Mouse (Mus musculus): ENCODE results near the gene Gm10972.
"Not testable (repeated sequence)": the region's sequence is repeated elsewhere in the genome, so short reads cannot be mapped to it uniquely, and the experiment has no call there.

Gm10972 gene

DNA sequence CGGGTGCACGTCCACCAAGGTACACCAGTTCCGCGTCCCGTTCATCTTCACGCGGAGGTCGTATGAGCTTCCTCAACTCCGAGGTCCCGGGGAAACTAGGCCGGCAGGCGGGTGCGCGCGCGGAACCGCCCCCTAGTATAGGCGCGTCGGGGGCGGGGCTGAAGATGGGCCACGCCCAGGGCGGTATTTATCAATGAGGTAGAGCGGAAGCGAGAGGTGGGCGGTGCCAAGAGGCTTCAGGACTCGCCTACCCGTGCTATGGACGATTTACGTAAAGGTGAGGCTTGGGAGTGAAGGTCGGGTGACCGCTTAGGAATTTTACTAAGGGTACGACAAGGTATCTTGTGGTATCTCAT is 15.8 kb downstream of the Gm10972 start, which contains the start of gene Tuft1:
Gene Tuft1, minus strand, starts transcription at position 133 of the 356 bp plus-strand sequence.
- in situ Hi-C loops (cut with MboI, MseI), result not testable (repeated sequence)

DNA sequence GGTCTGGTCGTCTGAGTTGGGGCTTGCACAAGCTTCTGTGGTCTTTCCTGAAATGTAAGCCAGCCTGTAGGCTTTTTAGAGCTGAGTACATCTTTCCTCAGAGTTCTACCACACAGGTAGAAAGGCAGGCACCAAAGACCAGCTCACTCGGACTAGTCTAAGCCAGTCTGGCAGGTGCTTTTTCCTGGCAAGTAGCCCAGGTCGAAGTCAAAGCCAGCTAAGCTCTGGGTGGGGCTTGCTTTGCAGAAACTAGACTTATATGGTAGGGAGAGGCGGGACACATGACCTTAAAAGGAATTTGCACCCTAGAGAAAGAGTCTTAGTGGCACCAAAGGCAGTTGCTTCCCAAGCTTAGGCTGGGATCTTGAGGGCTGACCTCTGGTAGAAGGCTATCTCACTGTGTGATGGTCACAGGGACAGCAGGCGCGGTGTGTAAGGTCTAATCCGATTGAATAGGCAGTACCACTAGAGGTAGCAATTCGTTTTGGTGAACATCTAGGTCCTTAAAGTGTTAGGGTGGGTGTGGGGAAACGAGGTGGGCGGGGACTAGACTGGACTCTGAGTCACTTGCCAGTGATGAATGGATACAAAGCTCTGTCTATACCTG is 16.3 kb downstream of the Gm10972 start:
- in situ Hi-C loops (cut with MboI, MseI), result not testable (repeated sequence)

DNA sequence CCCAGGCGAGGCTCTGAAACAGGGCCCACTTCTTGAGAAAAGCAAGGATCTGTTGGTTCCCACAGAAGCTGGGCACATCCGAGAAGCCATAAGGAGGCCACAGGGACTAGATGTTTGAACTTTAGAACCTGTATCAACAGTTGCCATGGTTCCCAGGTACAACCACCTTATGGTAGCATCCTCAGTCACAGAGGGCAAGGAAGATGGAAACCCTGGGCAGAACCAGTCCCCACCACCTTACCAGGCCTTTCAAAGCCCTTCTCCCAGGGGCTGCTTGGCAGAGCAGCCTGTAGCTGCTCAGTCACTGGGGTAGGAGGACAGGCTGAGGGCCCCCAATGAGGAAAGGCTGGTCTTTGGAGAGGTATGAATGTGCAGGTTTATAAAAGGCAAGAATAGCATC is 17.9 kb downstream of the Gm10972 start:
- in situ Hi-C loops (cut with MboI, MseI), result loop anchor here (5.0 kb wide), 1 partner anchor 101 kb away; no protein-coding TSS in a partner anchor

DNA sequence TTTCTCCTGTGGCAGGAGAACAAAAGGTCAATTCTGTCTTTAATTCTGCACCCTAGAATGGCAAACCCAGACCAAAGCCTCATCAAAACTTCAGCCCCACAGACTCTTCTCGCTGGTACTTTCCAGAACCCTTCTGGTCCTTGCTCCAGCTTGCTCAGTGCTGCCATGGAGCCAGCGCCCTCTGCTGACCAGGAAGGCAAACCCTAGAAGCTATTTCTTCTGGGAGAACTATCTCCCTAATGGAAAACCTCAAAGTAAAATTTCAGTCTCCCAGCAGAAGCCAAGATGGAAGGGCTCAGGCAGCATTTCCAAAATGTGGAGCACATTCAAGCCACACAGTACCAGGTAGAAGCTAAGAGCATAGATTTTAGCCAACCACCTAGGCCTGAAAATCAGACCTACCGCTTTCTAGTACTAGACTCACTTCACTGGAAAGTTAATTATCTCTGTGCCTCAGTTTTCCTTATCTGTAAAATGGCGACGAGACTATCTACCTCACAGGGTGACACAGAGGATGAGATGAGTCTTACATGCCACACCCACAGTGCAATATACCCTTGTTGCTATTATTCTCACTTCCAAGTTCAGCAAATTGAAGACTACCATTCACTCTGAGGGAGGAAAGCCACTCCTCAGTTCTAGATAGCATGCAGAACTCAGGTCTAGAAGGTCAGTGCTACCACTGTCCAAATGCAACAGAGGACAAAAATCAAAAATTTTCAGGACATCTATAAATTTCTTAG is 22.3 kb downstream of the Gm10972 start:
- in situ Hi-C loops (cut with MboI, MseI), result not testable (repeated sequence)

DNA sequence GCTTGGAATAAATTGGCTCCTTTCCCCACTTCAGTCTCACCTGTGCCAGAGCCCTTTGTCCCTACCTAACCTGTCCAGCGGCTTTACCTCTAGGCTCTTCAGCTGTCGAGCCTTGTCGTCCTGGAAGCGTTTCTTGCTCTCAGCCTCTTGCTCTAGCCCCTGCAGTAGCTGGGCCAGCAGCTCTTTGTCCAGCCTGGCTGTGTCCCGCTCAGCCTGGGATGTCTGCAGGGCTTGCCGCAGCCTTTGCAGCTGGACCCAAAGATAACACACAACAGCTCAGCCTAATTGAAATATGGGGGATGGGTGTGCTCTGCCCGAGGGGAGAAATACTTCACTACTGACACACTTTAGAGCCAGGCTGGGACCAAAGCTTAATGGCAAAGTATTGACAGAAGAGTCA is 23.0 kb downstream of the Gm10972 start:
- in situ Hi-C loops (cut with MboI, MseI), result not testable (repeated sequence)

DNA sequence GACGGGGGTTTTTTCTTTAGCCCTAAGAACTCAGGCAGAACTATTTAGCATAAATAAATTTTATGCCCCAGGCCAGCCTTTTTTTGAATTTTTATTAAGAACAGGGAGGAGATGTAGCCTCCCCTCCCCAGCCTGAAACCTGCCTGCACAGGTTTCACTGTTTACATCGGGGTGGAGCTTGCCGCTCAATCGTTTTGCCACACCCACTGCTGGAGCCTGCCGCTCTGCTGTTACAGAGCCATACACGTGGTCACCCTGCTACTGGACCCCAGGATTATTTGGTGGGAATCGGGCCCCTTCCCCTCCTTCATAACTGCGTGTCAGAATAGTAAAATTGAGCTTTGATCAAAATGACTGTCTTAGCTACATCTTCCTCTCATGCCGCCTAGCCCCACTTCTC is 32.2 kb downstream of the Gm10972 start:
- in situ Hi-C loops (cut with MboI, MseI), result not testable (repeated sequence)

DNA sequence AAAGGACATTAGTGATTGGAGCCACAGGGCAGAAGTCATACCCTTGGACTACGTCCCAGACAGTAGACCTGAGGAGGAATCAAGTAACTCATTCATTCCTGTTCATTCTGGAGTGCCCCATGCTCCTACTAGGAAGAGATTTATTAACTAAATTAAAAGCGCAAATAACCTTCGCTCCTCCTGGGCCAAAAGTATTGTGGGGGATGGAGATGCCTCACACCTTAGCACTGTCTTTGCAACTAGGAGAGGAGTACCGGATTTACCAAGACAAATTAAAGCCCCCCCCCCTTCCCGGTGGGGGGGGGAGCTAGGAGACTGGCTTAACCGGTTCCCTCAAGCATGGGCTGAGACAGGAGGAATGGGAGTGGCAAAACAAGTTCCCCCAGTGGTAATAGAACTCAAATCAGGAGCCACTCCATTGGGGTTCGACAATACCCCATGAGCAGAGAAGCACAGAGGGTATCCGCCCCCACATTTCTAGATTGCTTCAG is 36.5 kb downstream of the Gm10972 start:
- in situ Hi-C loops (cut with MboI, MseI), result no loop called here

DNA sequence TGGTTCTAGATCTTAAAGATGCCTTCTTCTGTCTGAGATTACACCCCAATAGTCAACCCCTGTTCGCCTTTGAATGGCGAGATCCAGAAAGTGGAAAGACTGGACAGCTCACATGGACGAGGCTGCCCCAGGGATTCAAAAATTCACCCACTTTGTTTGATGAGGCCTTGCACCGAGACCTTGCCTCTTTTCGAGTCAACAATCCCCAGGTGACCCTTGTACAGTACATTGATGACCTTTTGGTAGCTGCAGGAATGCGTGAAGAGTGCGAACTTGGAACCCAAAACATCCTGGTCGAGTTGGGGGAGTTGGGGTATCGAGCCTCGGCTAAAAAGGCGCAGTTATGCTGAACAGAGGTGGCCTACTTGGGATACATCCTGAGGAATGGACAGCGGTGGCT is 37.1 kb downstream of the Gm10972 start:
- in situ Hi-C loops (cut with MboI, MseI), result not testable (repeated sequence)

DNA sequence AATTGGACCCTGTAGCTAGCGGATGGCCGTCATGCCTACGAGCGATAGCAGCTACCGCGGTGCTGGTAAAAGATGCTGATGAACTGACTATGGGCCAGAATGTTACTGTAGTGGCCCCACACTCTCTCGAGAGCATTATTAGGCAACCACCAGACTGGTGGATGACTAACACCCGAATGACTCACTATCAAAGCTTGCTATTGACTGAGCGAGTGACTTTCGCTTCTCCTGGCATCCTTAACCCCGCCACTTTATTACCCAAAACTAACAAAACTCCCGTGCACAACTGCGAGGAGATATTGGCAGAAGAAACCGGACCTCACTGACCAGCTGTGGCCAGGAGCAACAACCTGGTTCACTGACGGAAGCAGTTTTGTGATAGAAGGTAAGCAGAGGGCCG is 37.9 kb downstream of the Gm10972 start:
- in situ Hi-C loops (cut with MboI, MseI), result no loop called here

DNA sequence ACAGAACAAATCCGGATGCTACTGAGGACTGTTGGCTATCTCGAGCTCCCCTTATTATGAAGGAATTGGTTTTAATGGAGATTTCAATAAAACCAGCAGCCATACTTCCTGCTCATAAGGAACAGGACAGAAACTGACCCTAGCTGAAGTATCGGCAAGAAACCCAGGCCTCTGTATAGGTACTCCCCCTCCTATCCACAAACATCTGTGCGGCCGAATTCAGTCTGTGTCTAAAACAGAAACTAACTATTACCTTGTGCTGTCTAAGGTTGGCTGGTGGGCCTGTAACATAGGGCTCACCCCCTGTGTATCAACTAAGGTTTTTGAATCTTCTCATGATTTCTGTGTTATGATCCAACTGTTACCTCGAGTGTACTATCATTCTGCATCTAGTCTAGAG is 40.7 kb downstream of the Gm10972 start:
- in situ Hi-C loops (cut with MboI, MseI), result no loop called here

DNA sequence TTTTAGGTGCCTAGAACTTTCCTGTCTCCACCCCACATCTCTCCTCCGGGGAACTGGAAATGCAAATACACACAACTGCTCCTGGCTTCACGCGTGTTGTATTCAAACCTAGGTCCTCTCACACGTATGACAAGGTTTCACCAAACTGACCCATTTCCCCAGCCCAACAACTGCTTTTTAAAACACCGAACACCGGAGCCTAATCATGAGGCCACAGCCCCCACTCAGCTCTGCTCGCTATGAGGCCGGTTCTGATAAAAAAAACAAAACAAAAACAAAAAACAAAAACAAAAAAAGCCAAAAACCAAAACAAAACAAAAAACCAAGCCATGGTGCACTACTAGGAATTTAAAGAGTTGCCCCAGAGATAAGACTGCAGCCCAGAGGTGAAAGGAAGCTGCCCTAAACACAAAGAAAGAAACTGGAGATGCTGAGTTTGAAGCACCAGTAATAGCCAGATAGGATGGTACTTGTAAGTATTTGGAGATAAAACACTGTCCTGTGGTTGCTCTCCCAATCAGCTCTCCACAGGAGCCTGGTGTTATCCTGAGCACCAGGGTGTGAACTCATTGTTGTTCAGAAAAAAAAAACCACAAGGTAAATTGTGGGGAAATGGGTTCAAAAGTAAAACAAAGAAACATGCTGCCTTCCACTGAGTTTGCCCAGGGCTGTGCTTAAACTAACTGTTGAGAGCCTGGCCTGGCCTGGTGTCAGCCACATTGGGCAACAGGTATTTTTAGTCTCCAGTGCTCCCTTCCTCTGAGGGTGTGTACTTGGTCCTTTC is 43.3 kb downstream of the Gm10972 start:
- in situ Hi-C loops (cut with MboI, MseI), result not testable (repeated sequence)

DNA sequence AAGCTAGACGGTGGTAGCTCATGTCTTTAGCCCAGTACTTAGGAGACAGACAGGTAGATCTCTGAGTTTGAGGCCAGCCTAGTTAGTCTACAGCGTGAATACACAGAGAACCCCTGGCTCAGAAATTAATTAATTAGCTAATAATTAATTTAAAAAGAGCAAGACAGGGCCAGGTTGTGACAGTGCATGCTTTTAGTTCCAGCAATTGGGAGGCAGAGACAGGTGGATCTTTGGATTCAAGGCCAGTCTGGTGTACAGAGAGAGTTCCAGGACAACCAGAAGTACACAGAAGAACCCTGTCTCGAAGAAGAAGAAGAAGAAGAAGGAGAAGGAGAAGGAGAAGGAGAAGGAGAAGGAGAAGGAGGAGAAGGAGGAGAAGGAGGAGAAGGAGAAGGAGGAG is 45.8 kb downstream of the Gm10972 start:
- in situ Hi-C loops (cut with MboI, MseI), result not testable (repeated sequence)

DNA sequence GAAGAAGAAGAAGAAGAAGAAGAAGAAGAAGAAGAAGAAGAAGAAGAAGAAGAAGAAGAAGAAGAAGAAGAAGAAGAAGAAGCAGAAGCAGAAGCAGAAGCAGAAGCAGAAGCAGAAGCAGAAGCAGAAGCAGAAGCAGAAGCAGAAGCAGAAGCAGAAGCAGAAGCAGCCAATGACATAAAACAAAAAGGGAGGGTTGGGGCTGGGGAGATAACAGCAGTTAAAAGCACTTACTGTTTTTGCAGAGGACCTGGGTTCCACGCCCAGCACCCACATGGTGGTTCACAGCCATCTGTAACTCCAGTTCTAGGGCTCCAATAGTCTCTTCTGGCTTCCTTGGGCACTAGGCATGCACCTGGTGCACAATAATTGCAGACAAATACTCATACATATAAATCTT is 46.3 kb downstream of the Gm10972 start:
- in situ Hi-C loops (cut with MboI, MseI), result not testable (repeated sequence)

DNA sequence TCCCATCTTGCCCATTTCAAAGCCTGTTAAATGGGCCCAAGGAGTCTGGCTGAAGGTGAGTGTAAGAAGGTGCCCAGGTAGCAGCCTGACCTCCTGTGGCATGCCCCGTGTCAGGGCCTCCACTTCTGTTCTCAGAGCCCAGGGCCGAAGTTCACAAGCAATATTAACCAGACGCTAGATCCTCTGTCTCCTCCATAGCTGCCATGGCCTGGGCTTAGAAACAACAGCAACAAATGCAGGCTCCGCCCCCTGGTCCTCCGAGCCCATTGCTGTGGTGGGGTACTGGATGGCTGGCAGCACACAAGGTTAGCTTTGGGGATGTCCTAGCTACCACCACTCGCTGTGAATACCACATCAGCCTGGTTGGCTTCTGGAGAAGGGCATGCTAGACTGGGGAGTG is 47.2 kb downstream of the Gm10972 start:
- in situ Hi-C loops (cut with MboI, MseI), result not testable (repeated sequence)

DNA sequence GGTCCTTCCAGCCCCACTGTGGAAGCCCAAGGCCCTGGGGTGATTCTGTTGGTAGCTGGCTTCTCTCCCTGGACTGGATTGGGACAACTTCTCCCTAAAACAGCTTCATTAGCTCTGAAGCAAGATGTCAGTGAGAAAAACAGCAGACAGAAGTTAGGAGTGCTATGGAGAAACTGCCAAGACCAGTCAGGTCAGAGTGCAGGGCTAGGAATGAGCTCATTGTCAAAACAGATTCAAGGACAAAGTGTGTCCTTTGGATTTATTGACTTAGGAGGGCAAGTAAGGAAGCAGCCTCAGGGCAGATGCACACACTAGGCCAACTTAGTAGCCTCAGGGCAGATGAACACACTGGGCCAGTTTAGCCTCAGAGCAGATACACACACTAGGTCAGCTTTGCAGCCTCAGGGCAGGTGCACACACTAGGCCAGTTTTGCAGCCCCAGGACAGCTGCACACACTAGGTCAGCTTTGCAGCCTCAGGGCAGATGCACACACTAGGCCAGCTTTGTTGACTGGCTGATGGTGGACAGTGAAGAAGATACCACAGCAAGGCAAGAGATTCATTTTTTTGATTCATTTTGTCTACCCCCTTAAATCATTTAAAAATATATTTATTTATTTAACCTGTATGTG is 47.8 kb downstream of the Gm10972 start:
- in situ Hi-C loops (cut with MboI, MseI), result no loop called here

DNA sequence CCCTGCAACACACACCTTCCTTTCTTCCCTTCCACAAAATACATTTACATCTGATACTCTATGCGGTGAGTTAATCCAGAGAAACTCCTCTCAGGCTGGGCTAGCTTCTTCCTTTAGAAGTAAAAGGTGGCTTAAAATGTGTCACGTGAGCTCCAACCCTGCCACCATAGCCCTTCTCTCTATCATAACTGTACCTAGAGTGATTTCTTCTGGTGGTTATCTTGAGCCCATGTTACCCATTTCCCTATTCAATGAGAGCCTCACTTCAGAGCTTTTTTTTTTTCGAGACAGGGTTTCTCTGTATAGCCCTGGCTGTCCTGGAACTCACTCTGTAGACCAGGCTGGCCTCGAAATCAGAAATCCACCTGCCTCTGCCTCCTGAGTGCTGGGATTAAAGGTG is 48.8 kb downstream of the Gm10972 start:
- in situ Hi-C loops (cut with MboI, MseI), result not testable (repeated sequence)
